Mouse (Mus musculus) E14TG2a.4 (cell line): ENCODE data around the gene Olfr749.

Experiments
- CTCF ChIP-seq: conservative IDR thresholded peaks from 2 replicates; pipeline ENCODE4 v1.5.1; 2014; ENCODE audit warnings: low read length
- NANOG ChIP-seq: IDR thresholded peaks from 2 replicates; pipeline ENCODE4 v1.6.1; 2014; ENCODE audit warnings: borderline replicate concordance, low read length, mixed read lengths
- POU5F1 ChIP-seq: IDR thresholded peaks from 2 replicates; pipeline ENCODE4 v1.6.1; 2014; ENCODE audit warnings: low read length, borderline replicate concordance

DNA sequence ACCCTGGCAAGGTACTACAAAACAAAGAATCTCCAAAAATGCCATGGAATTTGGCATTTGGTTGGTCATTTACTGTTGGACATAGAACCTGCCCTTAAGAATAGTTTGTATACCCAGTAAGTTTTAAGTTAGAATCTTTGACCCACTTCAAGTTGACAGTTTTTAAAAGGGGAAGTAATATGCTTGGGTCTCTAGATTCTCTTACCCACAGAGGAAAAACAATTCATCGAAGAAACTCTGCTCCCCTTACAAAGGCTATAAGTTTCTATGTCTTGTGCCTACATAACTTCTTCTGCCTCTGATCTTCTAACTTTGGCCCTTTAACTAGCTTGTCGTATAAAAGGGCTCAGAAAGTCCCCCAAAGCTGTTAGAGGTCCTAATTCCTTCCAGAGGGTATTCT is 4.6 kb downstream of the Olfr749 start:
- TF ChIP-seq CTCF, result no peak
- no peak for TF ChIP-seq NANOG
- no peak for TF ChIP-seq POU5F1
